Mouse (Mus musculus): ENCODE measurements around the gene Fer1l5.

Gene Fer1l5

GRCm38 (mm10) chr1:36454055-36454815, 82.1 kb downstream of the Fer1l5 start:
- ChIA-PET CTCF (interaction anchor here (0.6 to 2.7 kb wide), 8 partner anchors 42 to 1648 kb away, joined by 3 to 10 read pairs (median 4); no protein-coding TSS in a partner anchor), POLR2A (interaction anchor here in 1 of 4 experiments (0.7 kb wide), 1 partner anchor 632 kb away, joined by 6 read pairs; no protein-coding TSS in a partner anchor)

GRCm38 (mm10) chr1:36457388-36458014, 85.4 kb downstream of the Fer1l5 start:
- ChIA-PET POLR2A (no interaction called here), CTCF (interaction anchor here in 1 of 4 experiments (0.6 to 2.0 kb wide), 4 partner anchors 11 to 1265 kb away, joined by 3 to 14 read pairs (median 3); no protein-coding TSS in a partner anchor)

- CTCF ChIA-PET: interaction anchor here in 1 of 4 experiments (0.6 to 2.0 kb wide), 2 partner anchors 42 to 1264 kb away, joined by 3 to 14 read pairs; no protein-coding TSS in a partner anchor
Measured at GRCm38 (mm10) chr1:36458169-36458568, 86.1 kb downstream of the Fer1l5 start.

DNA sequence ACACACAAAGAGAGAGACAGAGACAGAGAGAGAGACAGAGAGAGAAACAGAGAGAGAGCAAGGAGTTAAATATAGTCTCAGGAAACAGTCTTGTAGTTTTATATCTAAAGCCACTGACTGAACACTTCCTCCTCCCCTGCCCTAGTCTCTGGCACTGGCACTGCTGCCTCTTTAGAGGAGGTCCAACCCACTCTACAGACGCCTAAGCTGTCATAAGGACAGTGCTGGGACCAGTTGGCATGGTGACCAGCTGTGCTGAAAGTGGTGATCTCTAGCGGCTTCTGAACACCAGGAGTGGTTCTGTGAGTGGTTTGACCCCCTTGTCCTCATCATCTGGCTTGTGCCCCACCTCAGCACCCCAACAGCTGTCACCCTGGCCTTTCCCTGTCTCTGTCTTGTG, 89.7 kb downstream of the Fer1l5 start:
- CTCF ChIA-PET: no interaction called here
- POLR2A ChIA-PET: interaction anchor here in 1 of 4 experiments (1.0 kb wide), 1 partner anchor 18 kb away, joined by 3 read pairs; no protein-coding TSS in a partner anchor

More at GRCm38 (mm10) chr1:36458169-36458568, 86.1 kb downstream of the Fer1l5 start:
- POLR2A ChIA-PET: no interaction called here

DNA sequence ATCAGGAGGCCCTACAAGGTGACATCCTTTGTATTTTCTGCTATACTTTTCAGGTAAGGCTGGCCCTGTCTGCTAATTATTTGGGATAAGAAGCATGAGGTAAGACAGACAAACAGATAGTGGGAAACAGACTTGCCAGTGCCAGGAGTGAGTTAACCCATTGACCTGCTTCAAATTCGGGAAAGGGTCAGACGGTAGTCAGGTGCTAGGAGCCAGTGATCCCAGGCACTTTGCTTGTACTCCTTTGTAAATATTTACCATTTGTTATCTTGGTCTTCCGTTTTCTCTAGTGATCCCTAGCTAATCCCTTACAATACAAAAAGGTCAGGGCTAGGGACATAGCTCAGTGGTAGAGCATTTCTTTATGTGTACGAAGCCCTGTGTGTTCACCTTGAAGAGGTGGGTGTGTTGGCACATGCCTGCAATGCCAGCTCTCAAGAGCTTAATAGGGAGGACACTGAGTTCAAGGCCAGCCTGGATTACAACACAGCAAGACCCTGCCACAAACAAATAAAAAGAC, 93.6 kb downstream of the Fer1l5 start:
- CTCF ChIA-PET: no interaction called here
- POLR2A ChIA-PET: no interaction called here

DNA sequence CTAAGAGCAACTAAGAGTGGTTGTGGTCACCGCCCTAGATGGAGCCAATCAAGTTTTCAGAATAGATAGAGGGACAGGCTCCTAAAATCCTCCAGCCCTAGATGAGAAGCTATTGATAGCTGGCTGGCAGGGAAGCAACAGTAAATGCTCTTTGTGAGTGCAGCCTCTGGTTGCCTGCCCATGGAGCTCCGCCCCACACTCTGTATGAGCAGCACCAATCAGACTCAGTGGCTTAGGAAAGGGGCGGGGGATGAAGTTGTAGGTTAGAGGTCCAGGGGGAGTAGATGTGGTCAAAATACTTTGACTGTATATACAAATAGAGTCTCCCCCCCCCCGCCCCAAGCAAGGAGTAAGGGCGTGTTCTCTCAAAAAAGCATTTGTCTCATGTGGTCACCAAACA, 95.4 kb downstream of the Fer1l5 start:
- ChIA-PET POLR2A (interaction anchor here in 3 of 4 experiments (0.6 to 1.6 kb wide), 7 partner anchors 9 to 1208 kb away, joined by 3 to 5 read pairs (median 4); partner anchors contain the start of genes Kansl3 (in 1 of the 3) and Lman2l (in 1 of the 3)), CTCF (interaction anchor here in 1 of 4 experiments (0.9 to 1.5 kb wide), 3 partner anchors 25 to 44 kb away, joined by 3 to 7 read pairs (median 4); no protein-coding TSS in a partner anchor)

- POLR2A ChIA-PET: interaction anchor here in 1 of 4 experiments (0.6 kb wide), 1 partner anchor 588 kb away, joined by 3 read pairs; no protein-coding TSS in a partner anchor
- CTCF ChIA-PET: interaction anchor here in 1 of 4 experiments (0.6 to 1.0 kb wide), 2 partner anchors 32 to 41 kb away, joined by 3 to 4 read pairs; no protein-coding TSS in a partner anchor
Measured at GRCm38 (mm10) chr1:36469811-36470444, 97.8 kb downstream of the Fer1l5 start.

- ChIA-PET CTCF (interaction anchor here in 3 of 4 experiments (0.5 to 1.4 kb wide), 11 partner anchors 21 to 213 kb away, joined by 3 to 10 read pairs (median 3); partner anchors contain the start of gene Ankrd39 (in 3 of the 3)), POLR2A (interaction anchor here (0.5 to 1.3 kb wide), 11 partner anchors 10 to 212 kb away, joined by 3 to 5 read pairs (median 3); partner anchors contain the start of genes Arid5a (in 1 of the 4) and Lman2l (in 1 of the 4))
Measured at GRCm38 (mm10) chr1:36471181-36472105, 99.4 kb downstream of the Fer1l5 start, which contains the start of gene Cnnm4. Gene Cnnm4, plus strand, starts transcription at chr1:36471620.

All from embryonic stem cell, embryonic (primary cell).